Mouse (Mus musculus) heart, adult 2 months (tissue): ENCODE results near the gene Mfsd12.

ENCODE experiments used
- CTCF ChIP-seq: fragments of 200-600 bp; IDR thresholded peaks from 2 replicates; pipeline ENCODE4 v1.8.1; 2022; ENCODE audit warnings: antibody characterized with exemption, mild to moderate bottlenecking, moderate library complexity
- EP300 ChIP-seq: fragments of 200-500 bp; IDR thresholded peaks from 2 replicates; pipeline ENCODE4 v1.6.1; 2011; ENCODE audit warnings: low read depth, low read length, control low read depth; ENCODE audit not compliant: insufficient read depth
- POLR2A ChIP-seq: fragments of 200-500 bp; IDR thresholded peaks from 2 replicates; pipeline ENCODE4 v1.6.1; 2011; ENCODE audit warnings: mild to moderate bottlenecking, low read depth, low read length, control low read depth; ENCODE audit not compliant: insufficient read depth

GRCm38 (mm10) chr10:81383802-81384604, 26.7 kb downstream of the Mfsd12 start, which contains the start of the genes Dohh and Gm48551:
- TF ChIP-seq CTCF (no peak), EP300 (peak; percentile 83; the same call in 1 of the 2 replicates), POLR2A (peak; percentile 91)
